Mouse (Mus musculus) cerebellum, adult 2 months (tissue): ENCODE data around the gene Tmprss7.

Experiments used
- CTCF ChIP-seq: fragments of 200-500 bp; IDR thresholded peaks from 2 replicates; pipeline ENCODE4 v1.5.1; 2011; ENCODE audit warnings: low read depth, mild to moderate bottlenecking, control low read depth, low read length, moderate library complexity, borderline replicate concordance; ENCODE audit not compliant: insufficient read depth
- POLR2A ChIP-seq: fragments of 200-500 bp; IDR thresholded peaks from 2 replicates; pipeline ENCODE4 v1.6.1; 2011; ENCODE audit warnings: low read length, control low read depth, borderline replicate concordance; ENCODE audit not compliant: insufficient read depth

- TF ChIP-seq CTCF: no peak
- no peak for TF ChIP-seq POLR2A
Measured at GRCm38 (mm10) chr16:45635826-45636225, 57.6 kb downstream of the Tmprss7 start.
